Mouse (Mus musculus) heart, adult 2 months (tissue): Measurements from ENCODE around the gene Pxn. TPM values are rescaled to one million over a fixed set of nuclear protein-coding genes. Genes with fewer than 3 reads are reported as not detected.
"Not testable (repeated sequence)": the region's sequence is repeated elsewhere in the genome, so short reads cannot be mapped to it uniquely, and the experiment has no call there.

ENCODE experiments used
- DNase-seq, 2 experiments: peaks; one replicate each; pipeline ENCODE4 v3.0.0; 2021
- H3K27ac ChIP-seq: fragments of 200-600 bp; 2 replicates; pipeline ENCODE4 v1.8.1; 2022
- H3K27me3 ChIP-seq: fragments of 200-500 bp; 2 replicates; pipeline ENCODE4 v1.6.1; 2012; ENCODE audit warnings: mild to moderate bottlenecking, low read length, inconsistent platforms, mixed read lengths; ENCODE audit not compliant: control insufficient read depth, insufficient read depth
- H3K36me3 ChIP-seq: fragments of 200-500 bp; 2 replicates; pipeline ENCODE4 v1.6.1; 2012; ENCODE audit warnings: low read length, inconsistent platforms; ENCODE audit not compliant: control insufficient read depth, insufficient read depth
- H3K4me1 ChIP-seq: fragments of 200-500 bp; 2 replicates; pipeline ENCODE4 v1.6.1; 2011; ENCODE audit warnings: low read length; ENCODE audit not compliant: control insufficient read depth, insufficient read depth
- H3K4me3 ChIP-seq: fragments of 200-600 bp; 2 replicates; pipeline ENCODE4 v1.8.1; 2022
- H3K79me2 ChIP-seq: fragments of 200-500 bp; replicated peaks from 2 replicates; pipeline ENCODE4 v1.6.1; 2012; ENCODE audit warnings: mild to moderate bottlenecking, inconsistent platforms, low read length, moderate library complexity, mixed read lengths; ENCODE audit not compliant: control insufficient read depth, insufficient read depth
- H3K9ac ChIP-seq: fragments of 200-500 bp; 2 replicates; pipeline ENCODE4 v1.6.1; 2012; ENCODE audit warnings: low read depth, mild to moderate bottlenecking, control low read depth, inconsistent platforms, low read length, mixed read lengths
- CTCF ChIP-seq: fragments of 200-600 bp; IDR thresholded peaks from 2 replicates; pipeline ENCODE4 v1.8.1; 2022; ENCODE audit warnings: antibody characterized with exemption, mild to moderate bottlenecking, moderate library complexity
- EP300 ChIP-seq: fragments of 200-500 bp; IDR thresholded peaks from 2 replicates; pipeline ENCODE4 v1.6.1; 2011; ENCODE audit warnings: low read depth, low read length, control low read depth; ENCODE audit not compliant: insufficient read depth
- POLR2A ChIP-seq: fragments of 200-500 bp; IDR thresholded peaks from 2 replicates; pipeline ENCODE4 v1.6.1; 2011; ENCODE audit warnings: mild to moderate bottlenecking, low read depth, low read length, control low read depth; ENCODE audit not compliant: insufficient read depth
- WGBS: fragments of 180-500 bp; shearing (Covaris S2); methylation state at CpG from one replicate; pipeline ENCODE4 v1.1.7; 2018; 5-methylcytosine and 5-hydroxymethylcytosine counted together
- intact Hi-C: fragments of 180-260 bp; cut with DNase I; formaldehyde crosslinking; loops from one replicate; pipeline ENCODE4 v1.15.1; 2025
- polyA plus RNA-seq: library from polyadenylated mRNA; depleted of rRNA; stranded (reverse); fragments of >200 nt; gene quantifications from 2 replicates; pipeline ENCODE4 v1.2.3, GENCODE M21; 2012
- total RNA-seq, 2 experiments: library from RNA; stranded (reverse); gene quantifications; 2 replicates each; pipeline ENCODE4 v1.2.3; 2021

The Pxn gene
- total and polyA plus RNA-seq, 3 experiments = 35.9 to 51.9 (median 37.1) TPM

GRCm38 (mm10) chr5:115503035-115503434 lies 3.4 kb upstream of the Pxn start:
- 52% methylated on average over 12 of the region's 12 CpGs for WGBS
- H3K27ac ChIP-seq = no peak overlapping the region
- H3K27me3 ChIP-seq = no peaks in the 10 kb centered on the region
- H3K36me3 ChIP-seq = no peaks in the 10 kb centered on the region
- no peak overlapping the region for H3K9ac ChIP-seq
- H3K79me2 ChIP-seq = peaks cover 9% of the 10 kb centered on the region
- H3K4me3 ChIP-seq = no peak overlapping the region
- peaks cover 4% of the 10 kb centered on the region for H3K4me1 ChIP-seq
- DNase-seq = no peak
- TF ChIP-seq CTCF (no peak), POLR2A (no peak), EP300 (no peak)
- intact Hi-C loops = no loop called here

GRCm38 (mm10) chr5:115505617-115506016 lies 859 bp upstream of the Pxn start:
- not testable (repeated sequence) for H3K36me3 ChIP-seq, H3K27me3 ChIP-seq, H3K4me3 ChIP-seq, DNase-seq, H3K27ac ChIP-seq, H3K9ac ChIP-seq, H3K4me1 ChIP-seq
- intact Hi-C loops = loop anchor here (1.0 kb wide), 2 partner anchors 33 to 51 kb away; no protein-coding TSS in a partner anchor
- H3K79me2 ChIP-seq = peaks cover 11% of the 10 kb centered on the region
- WGBS = 77% methylated on average over 4 of the region's 4 CpGs

DNA sequence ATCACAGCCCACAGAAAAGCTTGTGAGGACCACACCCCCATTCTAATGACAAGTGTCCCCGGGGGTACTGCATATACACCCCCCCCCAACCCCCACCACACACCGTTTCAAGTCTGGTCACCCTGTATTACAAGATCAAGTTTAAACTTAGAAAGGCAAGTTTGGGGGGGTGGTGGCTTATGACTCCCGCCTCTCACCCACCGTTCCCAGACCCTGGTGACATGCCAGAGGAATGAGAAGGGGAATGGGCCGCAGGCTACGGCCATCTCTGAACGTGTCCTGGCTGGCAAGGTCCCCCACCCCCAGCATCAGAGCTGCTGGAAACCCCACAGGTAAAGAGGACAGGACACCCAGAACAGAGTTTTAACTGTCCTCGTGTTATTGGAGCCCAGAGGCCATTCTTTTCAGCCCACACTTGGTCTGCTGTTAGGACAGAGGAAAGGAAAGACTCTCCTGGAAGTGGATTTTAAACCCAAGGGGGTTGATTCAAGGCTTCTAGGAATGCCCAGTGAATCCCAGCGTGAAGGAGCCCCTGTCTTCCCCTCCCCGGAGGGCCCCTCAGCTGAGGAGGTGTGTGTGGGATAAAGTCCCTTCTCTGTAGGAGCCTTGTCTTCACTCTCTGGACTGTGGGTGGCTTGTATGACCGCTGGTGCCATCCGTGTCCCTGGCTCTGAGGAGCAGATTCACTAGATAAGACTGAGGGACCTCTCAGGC lies 948 bp downstream of the Pxn start:
- intact Hi-C loops = no loop called here
- no peak for TF ChIP-seq EP300
- no peak for TF ChIP-seq CTCF
- no peak for TF ChIP-seq POLR2A
- 7% methylated on average over 12 of the region's 12 CpGs for WGBS
- DNase-seq = peak; percentile 28 to 52
- Histone ChIP-seq H3K9ac (peak overlapping the region; percentile 99), H3K27me3 (no peaks in the 10 kb centered on the region), H3K4me1 (peaks cover 13% of the 10 kb centered on the region), H3K79me2 (peaks cover 17% of the 10 kb centered on the region), H3K36me3 (no peaks in the 10 kb centered on the region), H3K27ac (peak overlapping the region; percentile 98), H3K4me3 (peak overlapping the region; percentile 96)

- intact Hi-C loops = loop anchor here (2.0 kb wide), 1 partner anchor 15 kb away; no protein-coding TSS in a partner anchor
- H3K9ac ChIP-seq = peak overlapping the region; percentile 99
These were observed 1.7 kb downstream of the Pxn start for GRCm38 (mm10) chr5:115507981-115508858.

GRCm38 (mm10) chr5:115508859-115509147 lies 2.3 kb downstream of the Pxn start:
- Histone ChIP-seq H3K4me1 (peaks cover 18% of the 10 kb centered on the region), H3K27me3 (no peaks in the 10 kb centered on the region), H3K9ac (peak overlapping the region; percentile 99), H3K4me3 (peak overlapping the region; percentile 96), H3K27ac (peak overlapping the region; percentile 98), H3K79me2 (peaks cover 19% of the 10 kb centered on the region), H3K36me3 (no peaks in the 10 kb centered on the region)
- intact Hi-C loops = loop anchor here (2.0 kb wide), 1 partner anchor 14 kb away; no protein-coding TSS in a partner anchor
- 14% methylated on average over 10 of the region's 10 CpGs for WGBS
- DNase-seq = peak; percentile 68 to 70
- TF ChIP-seq EP300 (no peak), POLR2A (peak; percentile 50; the same call in 1 of the 2 replicates), CTCF (no peak)

More at GRCm38 (mm10) chr5:115507981-115508858, 1.7 kb downstream of the Pxn start:
- no peak for TF ChIP-seq EP300
- TF ChIP-seq POLR2A = no peak
- no peak for TF ChIP-seq CTCF
- H3K79me2 ChIP-seq = peaks cover 18% of the 10 kb centered on the region
- WGBS = 10% methylated on average over 18 of the region's 18 CpGs
- peaks cover 15% of the 10 kb centered on the region for H3K4me1 ChIP-seq
- peak overlapping the region; percentile 98 for H3K27ac ChIP-seq
- no peaks in the 10 kb centered on the region for H3K27me3 ChIP-seq
- no peaks in the 10 kb centered on the region for H3K36me3 ChIP-seq
- peak overlapping the region; percentile 96 for H3K4me3 ChIP-seq
- peak; percentile 68 to 77 for DNase-seq

- Histone ChIP-seq H3K27me3 (no peaks in the 10 kb centered on the region), H3K4me1 (peaks cover 23% of the 10 kb centered on the region), H3K9ac (peak overlapping the region; percentile 47), H3K79me2 (peaks cover 22% of the 10 kb centered on the region), H3K36me3 (no peaks in the 10 kb centered on the region), H3K4me3 (peak overlapping the region; percentile 96), H3K27ac (peak overlapping the region; percentile 98)
- 26% methylated on average over 15 of the region's 15 CpGs for WGBS
- intact Hi-C loops = loop anchor here (2.0 kb wide), 1 partner anchor 13 kb away; no protein-coding TSS in a partner anchor
- TF ChIP-seq CTCF (no peak), EP300 (no peak), POLR2A (no peak)
- DNase-seq = peak in 1 of 2 experiments; percentile 64
These were observed 2.9 kb downstream of the Pxn start for GRCm38 (mm10) chr5:115509321-115509761.
